Mouse (Mus musculus) C2C12 (cell line): ENCODE results near the gene Sigmar1. TPM values are rescaled to one million over a fixed set of nuclear protein-coding genes. Genes with fewer than 3 reads are reported as not detected.

ENCODE experiments used
- H3K27me3 ChIP-seq: one replicate; pipeline ENCODE4 v1.6.1; 2011; ENCODE audit not compliant: control insufficient read depth, insufficient read depth, insufficient read length
- H3K36me3 ChIP-seq: one replicate; pipeline ENCODE4 v1.6.1; 2011; ENCODE audit not compliant: control insufficient read depth, insufficient read depth
- H3K4me3 ChIP-seq: one replicate; pipeline ENCODE4 v1.5.1; 2011; ENCODE audit warnings: mild to moderate bottlenecking, control low read depth; ENCODE audit not compliant: poor library complexity, insufficient read depth, severe bottlenecking
- H3K79me2 ChIP-seq: one replicate; pipeline ENCODE4 v1.6.1; 2011; ENCODE audit not compliant: control insufficient read depth, insufficient read depth
- H3K79me3 ChIP-seq: one replicate; pipeline ENCODE4 v1.6.1; 2011; ENCODE audit warnings: low read depth, control low read depth
- H3ac ChIP-seq: one replicate; pipeline ENCODE3; 2011; ENCODE audit warnings: low read depth; ENCODE audit not compliant: control insufficient read depth, insufficient read length
- CEBPB ChIP-seq: IDR thresholded peaks from one replicate; pipeline ENCODE4 v1.6.1; 2011; ENCODE audit warnings: low read depth, mild to moderate bottlenecking, control low read depth, moderate library complexity
- CTCF ChIP-seq: IDR thresholded peaks from one replicate; pipeline ENCODE4 v1.5.1; 2011; ENCODE audit not compliant: control insufficient read depth, insufficient read depth, insufficient read length
- FOSL1 ChIP-seq: IDR thresholded peaks from one replicate; pipeline ENCODE4 v1.8.0; 2011; ENCODE audit warnings: mild to moderate bottlenecking, low read length; ENCODE audit not compliant: poor library complexity, insufficient read depth, severe bottlenecking
- MAX ChIP-seq: IDR thresholded peaks from one replicate; pipeline ENCODE4 v1.6.1; 2011; ENCODE audit warnings: mild to moderate bottlenecking, control low read depth
- MYOD1 ChIP-seq: IDR thresholded peaks from one replicate; pipeline ENCODE4 v1.6.1; 2011; ENCODE audit warnings: low read depth; ENCODE audit not compliant: control insufficient read depth, insufficient read length
- MYOG ChIP-seq: IDR thresholded peaks from one replicate; pipeline ENCODE4 v1.6.1; 2011; ENCODE audit not compliant: control insufficient read depth, insufficient read length; ENCODE audit errors: extremely low read depth
- USF1 ChIP-seq: IDR thresholded peaks from one replicate; pipeline ENCODE4 v1.6.1; 2011; ENCODE audit warnings: low read depth, mild to moderate bottlenecking, control low read depth, moderate library complexity
- polyA plus RNA-seq: library from polyadenylated mRNA; unstranded; fragments of >200 nt; fragmentation: generic; extraction: Trizol; gene quantifications from one replicate; pipeline ENCODE4 v1.2.1, GENCODE M21; 2012; ENCODE audit warnings: missing spikeins

Gene Sigmar1
- polyA plus RNA-seq, 1 experiment: 113 TPM

GRCm38 (mm10) chr4:41738256-41738603, 17.7 kb downstream of the Sigmar1 start:
- Histone ChIP-seq H3ac (peak overlapping the region; percentile 19), H3K79me3 (peaks cover 18% of the 10 kb centered on the region), H3K27me3 (peaks cover 2% of the 10 kb centered on the region), H3K4me3 (no peak overlapping the region), H3K36me3 (peaks cover 14% of the 10 kb centered on the region), H3K79me2 (peaks cover 24% of the 10 kb centered on the region)
- TF ChIP-seq USF1: no peak
- no peak for TF ChIP-seq MYOG
- no peak for TF ChIP-seq MAX
- no peak for TF ChIP-seq CEBPB
- TF ChIP-seq FOSL1: no peak
- no peak for TF ChIP-seq MYOD1
- no peak for TF ChIP-seq CTCF

GRCm38 (mm10) chr4:41737602-41738255, 18.2 kb downstream of the Sigmar1 start:
- TF ChIP-seq CTCF (peak; percentile 71), FOSL1 (no peak)
- peaks cover 18% of the 10 kb centered on the region for H3K79me3 ChIP-seq
- peaks cover 14% of the 10 kb centered on the region for H3K36me3 ChIP-seq
- H3K4me3 ChIP-seq: no peak overlapping the region
- H3K79me2 ChIP-seq: peaks cover 24% of the 10 kb centered on the region
- peaks cover 7% of the 10 kb centered on the region for H3K27me3 ChIP-seq
- H3ac ChIP-seq: no peak overlapping the region

GRCm38 (mm10) chr4:41731052-41731765, 24.7 kb downstream of the Sigmar1 start, which contains the start of gene Arid3c:
Gene Arid3c (minus strand): TSS chr4:41731142.
- no peak within 1 kb of the TSS for H3K4me3 ChIP-seq
- H3K79me2 ChIP-seq: no peaks in the 10 kb centered on the region
- TF ChIP-seq CEBPB: no peak
- TF ChIP-seq MYOG: no peak
- no peak for TF ChIP-seq FOSL1
- TF ChIP-seq CTCF: no peak
- TF ChIP-seq USF1: no peak
- TF ChIP-seq MAX: no peak
- TF ChIP-seq MYOD1: no peak
- no peaks in the 10 kb centered on the region for H3K79me3 ChIP-seq
- no peaks in the 10 kb centered on the region for H3K36me3 ChIP-seq
- H3ac ChIP-seq: peak within 1 kb of the TSS; percentile 54
- peaks cover 58% of the 10 kb centered on the region for H3K27me3 ChIP-seq

- peaks cover 8% of the 10 kb centered on the region for H3K79me2 ChIP-seq
- no peak overlapping the region for H3ac ChIP-seq
- peaks cover 63% of the 10 kb centered on the region for H3K27me3 ChIP-seq
- TF ChIP-seq FOSL1 (no peak), MAX (no peak), MYOD1 (no peak), CEBPB (no peak), MYOG (no peak), CTCF (no peak)
- H3K4me3 ChIP-seq: no peak overlapping the region
- H3K36me3 ChIP-seq: no peaks in the 10 kb centered on the region
- H3K79me3 ChIP-seq: no peaks in the 10 kb centered on the region
Observed at GRCm38 (mm10) chr4:41726826-41727621, 28.9 kb downstream of the Sigmar1 start.

GRCm38 (mm10) chr4:41722918-41723351, 33.0 kb downstream of the Sigmar1 start, which contains the start of gene Dctn3:
Gene Dctn3 (minus strand): TSS chr4:41723170.
- Histone ChIP-seq H3K27me3 (peaks cover 31% of the 10 kb centered on the region), H3K4me3 (peak within 1 kb of the TSS; percentile 84), H3ac (peak within 1 kb of the TSS; percentile 80), H3K79me2 (peaks cover 15% of the 10 kb centered on the region), H3K79me3 (peaks cover 1% of the 10 kb centered on the region), H3K36me3 (peaks cover 14% of the 10 kb centered on the region)
- TF ChIP-seq USF1: no peak
- TF ChIP-seq MAX: peak; percentile 38
